Mouse (Mus musculus) heart, adult 11 months (tissue): ENCODE data around the gene Gm20388.

ENCODE experiments used
- DNase-seq: peaks from one replicate; pipeline ENCODE4 v3.0.0; 2022

Gene Gm20388

GRCm38 (mm10) chr8:120243222-120243621 lies 332.6 kb downstream of the Gm20388 start:
- DNase-seq: no peak

- no peak for DNase-seq
Measured at GRCm38 (mm10) chr8:120243916-120244451, 333.3 kb downstream of the Gm20388 start.

- DNase-seq: no peak
Measured at GRCm38 (mm10) chr8:120244553-120244952, 333.9 kb downstream of the Gm20388 start.

- no peak for DNase-seq
Measured at GRCm38 (mm10) chr8:120247618-120248017, 337.0 kb downstream of the Gm20388 start.

DNA sequence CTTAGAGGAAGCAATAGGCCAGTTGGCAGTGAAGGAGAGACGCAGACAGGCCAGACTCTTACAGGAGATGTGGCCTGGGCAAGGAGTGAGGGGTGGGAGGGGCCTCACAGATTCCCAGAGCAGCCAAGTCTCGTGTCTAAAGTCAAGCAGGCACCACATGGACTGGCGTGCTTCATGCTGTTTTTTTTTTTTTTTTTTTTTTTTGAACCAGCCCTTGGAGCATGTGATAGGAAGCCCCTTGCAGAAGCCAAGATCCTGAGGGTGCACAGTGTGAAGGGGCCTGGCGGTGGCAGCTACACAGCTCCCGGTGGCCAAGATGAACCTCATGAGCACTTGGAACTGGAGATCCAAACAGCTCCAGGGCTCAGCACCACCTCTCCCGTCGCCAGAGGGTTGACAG lies 337.4 kb downstream of the Gm20388 start:
- peak; percentile 96 for DNase-seq

GRCm38 (mm10) chr8:120248451-120248850 lies 337.8 kb downstream of the Gm20388 start:
- no peak for DNase-seq

- peak; percentile 94 for DNase-seq
Measured at GRCm38 (mm10) chr8:120249800-120250336, 339.2 kb downstream of the Gm20388 start.

DNA sequence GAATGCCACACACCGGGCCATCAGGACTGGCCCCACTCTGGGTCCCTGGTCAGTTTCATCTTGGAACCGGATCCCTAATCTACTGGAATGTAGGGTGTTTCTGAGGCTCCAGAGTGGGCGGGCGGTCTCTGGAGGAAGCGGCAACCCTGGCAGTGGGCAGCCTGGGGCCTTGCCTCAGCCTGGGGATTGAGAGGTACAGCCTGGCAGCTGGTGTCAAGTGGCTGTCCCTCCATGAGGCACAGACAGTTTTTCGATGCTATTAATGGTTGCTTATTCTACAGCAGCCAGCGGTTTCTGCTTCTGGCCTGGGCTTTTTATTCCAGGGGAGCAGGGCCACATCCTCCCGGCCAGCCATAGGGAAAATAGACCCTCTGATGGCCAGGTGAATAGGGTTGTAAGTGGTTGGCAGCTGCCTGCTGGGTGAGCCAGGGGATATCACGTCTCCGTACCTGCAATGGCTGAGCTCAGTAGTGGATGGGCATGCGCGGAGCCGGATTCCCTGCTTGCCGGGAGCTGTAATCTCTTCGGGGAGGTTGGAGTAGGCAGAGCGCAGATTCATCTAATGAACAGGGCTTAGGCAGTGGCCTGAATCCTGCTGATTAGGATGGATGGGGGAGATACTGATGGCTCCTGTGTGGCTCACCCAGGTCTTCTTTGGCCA lies 340.2 kb downstream of the Gm20388 start:
- DNase-seq: peak; percentile 92

- DNase-seq: peak; percentile 98
Measured at GRCm38 (mm10) chr8:120251411-120252035, 340.9 kb downstream of the Gm20388 start.

GRCm38 (mm10) chr8:120253626-120254025 lies 343.0 kb downstream of the Gm20388 start:
- no peak for DNase-seq

- DNase-seq: no peak
Measured at GRCm38 (mm10) chr8:120255406-120255987, 344.9 kb downstream of the Gm20388 start.

- peak; percentile 99 for DNase-seq
Measured at GRCm38 (mm10) chr8:120256958-120257357, 346.3 kb downstream of the Gm20388 start.

DNA sequence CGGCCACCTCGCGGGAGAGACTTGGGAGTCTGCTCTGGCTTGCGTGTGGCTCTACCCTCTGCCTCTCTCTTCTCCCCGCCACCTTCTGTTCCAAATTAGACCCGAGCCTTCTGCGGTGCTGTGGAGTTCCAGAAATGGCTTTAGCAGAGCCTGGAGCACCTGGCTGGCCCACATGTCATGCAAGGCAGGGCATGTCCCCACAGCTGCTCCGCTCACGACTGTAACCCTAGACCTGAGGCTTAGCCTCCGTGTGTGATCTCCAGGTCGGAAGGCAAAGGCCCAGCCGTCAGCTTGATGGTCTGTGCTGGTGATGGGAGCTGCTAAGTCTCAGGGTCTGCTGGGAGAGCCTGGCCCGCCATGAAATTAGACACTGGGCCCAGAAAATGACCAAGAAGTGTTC lies 348.6 kb downstream of the Gm20388 start:
- no peak for DNase-seq

- DNase-seq: no peak
Measured at GRCm38 (mm10) chr8:120260677-120261076, 350.0 kb downstream of the Gm20388 start.

- DNase-seq: no peak
Measured at GRCm38 (mm10) chr8:120261338-120262120, 350.9 kb downstream of the Gm20388 start.

DNA sequence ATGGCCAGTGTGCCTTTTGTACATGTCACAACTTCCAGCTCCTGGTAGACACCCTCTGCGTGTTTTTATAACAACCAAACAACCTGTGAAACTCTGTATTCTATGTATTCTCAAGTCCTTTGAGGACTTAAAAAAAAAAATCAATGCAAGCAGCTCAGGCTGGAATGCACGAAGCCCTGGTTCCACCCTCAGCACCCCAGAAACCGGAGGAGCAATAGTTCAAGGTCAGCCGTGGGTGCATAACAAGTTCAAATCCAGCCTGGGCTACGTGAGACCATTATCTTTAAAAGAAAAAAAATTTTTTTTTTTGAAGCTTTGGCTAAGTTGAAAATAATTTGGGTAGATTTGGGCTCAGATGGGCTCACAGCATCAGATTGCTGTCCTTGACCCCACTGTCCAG lies 353.2 kb downstream of the Gm20388 start:
- no peak for DNase-seq

GRCm38 (mm10) chr8:120264388-120264943 lies 353.8 kb downstream of the Gm20388 start:
- no peak for DNase-seq

DNA sequence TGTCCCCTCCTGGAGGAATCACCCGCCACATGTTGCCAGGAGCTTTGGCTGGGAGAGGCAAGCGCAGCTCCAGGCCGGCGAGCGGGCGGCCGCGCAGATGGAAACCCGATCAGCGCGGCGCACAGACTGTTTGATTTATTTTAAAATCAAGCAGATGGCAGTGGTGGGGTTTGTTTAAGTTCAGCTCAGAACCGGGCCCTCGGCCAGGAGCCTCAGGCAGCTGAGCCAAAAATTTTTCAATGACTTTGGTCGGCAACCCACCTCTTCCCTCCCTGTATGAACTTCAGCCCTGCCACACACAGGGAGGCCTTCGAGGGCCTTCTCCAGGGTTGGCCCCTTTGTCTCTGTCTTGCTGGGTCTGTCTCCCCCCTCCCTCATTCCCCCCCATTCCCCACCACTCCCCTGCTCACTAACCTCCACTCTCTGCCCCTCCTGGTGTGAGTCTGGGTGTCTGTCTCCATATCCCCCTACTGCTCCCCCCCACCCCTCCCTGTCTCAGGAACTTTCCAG lies 354.4 kb downstream of the Gm20388 start:
- DNase-seq: peak; percentile 98

- DNase-seq: peak; percentile 99
Measured at GRCm38 (mm10) chr8:120265471-120265870, 354.8 kb downstream of the Gm20388 start.

DNA sequence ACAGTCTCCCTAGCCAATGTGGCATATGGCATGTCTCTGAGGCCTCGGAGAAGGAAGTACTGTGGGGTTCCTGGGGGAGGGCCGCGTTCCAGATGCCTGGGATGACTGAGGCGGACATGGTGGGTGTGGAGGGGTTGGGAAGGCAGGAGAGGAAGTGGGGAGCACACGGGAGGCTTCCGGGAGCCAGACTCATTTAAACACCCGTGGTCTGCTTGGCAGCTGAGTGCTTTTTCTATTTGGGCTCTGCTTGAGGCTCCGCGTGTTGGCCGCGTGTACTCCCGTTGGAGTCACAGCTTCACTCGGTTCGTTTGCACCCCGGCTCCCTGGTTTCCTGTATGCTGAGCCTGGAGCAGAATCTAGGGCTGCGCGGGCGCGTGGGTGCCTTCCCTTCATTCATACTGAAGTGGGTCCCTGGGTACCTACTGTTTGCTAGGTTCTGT lies 357.9 kb downstream of the Gm20388 start:
- DNase-seq: no peak

- peak; percentile 97 for DNase-seq
Measured at GRCm38 (mm10) chr8:120270449-120270848, 359.8 kb downstream of the Gm20388 start.

GRCm38 (mm10) chr8:120273430-120273829 lies 362.8 kb downstream of the Gm20388 start:
- no peak for DNase-seq
